Comparison of ENCODE assay signal across 11 mouse cellular contexts in the genomic region with DNA sequence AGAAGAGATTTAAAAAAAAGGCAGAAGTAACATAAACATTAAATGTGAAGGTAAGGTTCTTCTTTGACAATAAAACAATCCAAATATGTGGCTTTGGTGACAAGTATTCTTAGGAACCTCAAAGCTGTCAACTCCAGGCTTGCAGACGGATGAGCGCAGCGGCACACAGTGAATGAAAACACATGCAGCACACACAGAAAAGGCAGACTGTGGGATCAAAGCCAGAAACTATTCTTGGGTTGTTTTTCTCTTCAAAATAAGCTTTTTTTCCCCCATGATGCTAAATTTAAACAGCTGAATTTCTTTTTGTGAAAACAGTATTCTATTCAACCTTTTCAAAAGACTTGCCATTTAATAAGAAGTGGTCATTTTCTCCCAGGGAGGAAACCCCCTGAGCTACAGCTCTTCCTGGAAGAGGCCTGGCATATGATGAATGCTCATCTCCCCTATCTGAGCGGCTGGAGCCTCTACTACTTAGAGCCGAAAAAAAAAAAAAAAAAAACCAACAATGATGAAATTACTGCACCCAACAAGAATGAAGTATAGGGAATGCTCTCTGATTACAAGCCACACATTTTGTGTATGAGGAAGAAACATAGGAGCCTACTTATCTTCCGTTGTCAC.
DNase-seq lines count a peak whose midpoint lies in the region; ATAC-seq and TF ChIP-seq lines count a peak whose summit lies in the region.
"Had no signal": no experiment of that assay in that cellular context is flagged by ENCODE, and none has a peak within 500 bp of the region (broad histone marks: within the 10 kb centered on the region; RNA-seq: fewer than 3 reads in every experiment).

No protein-coding gene starts in this region.

- no peaks in the 10 kb centered on the region for H3K36me3 ChIP-seq in hindbrain, postnatal 0 days (ENCODE audit: insufficient read depth, low read length)
- no peaks in the 10 kb centered on the region for H3K36me3 ChIP-seq in hindbrain, embryonic 10.5 days
- no peaks in the 10 kb centered on the region for H3K36me3 ChIP-seq in midbrain, embryonic 14.5 days (ENCODE audit: control insufficient read depth, insufficient read depth, low read length)
- H3K36me3 ChIP-seq in midbrain, embryonic 16.5 days (ENCODE audit: control insufficient read depth, insufficient read depth, low read length): no peaks in the 10 kb centered on the region
- H3K36me3 ChIP-seq in embryonic facial prominence, embryonic 14.5 days (ENCODE audit: control insufficient read depth, insufficient read depth, low read length): no peaks in the 10 kb centered on the region
- H3K36me3 ChIP-seq: G1E; liver, embryonic 15.5 days had no signal

- H3K9ac ChIP-seq in hindbrain, postnatal 0 days (replicated peaks; ENCODE audit: low read length): no peak overlapping the region
- no peak overlapping the region for H3K9ac ChIP-seq in midbrain, embryonic 14.5 days (replicated peaks; ENCODE audit: low read length)
- no peak overlapping the region for H3K9ac ChIP-seq in midbrain, embryonic 16.5 days (ENCODE audit: low read depth, low read length)
- no peak overlapping the region for H3K9ac ChIP-seq in embryonic facial prominence, embryonic 14.5 days (ENCODE audit: low read depth, low read length)
- H3K9ac ChIP-seq: liver, embryonic 15.5 days had no signal

- WGBS in hindbrain, postnatal 0 days: 39% methylated on average over 6 of the region's 6 CpGs
- WGBS in hindbrain, embryonic 10.5 days: 61% methylated on average over 6 of the region's 6 CpGs
- 63% methylated on average over 6 of the region's 6 CpGs for WGBS in midbrain, embryonic 14.5 days
- 54% methylated on average over 6 of the region's 6 CpGs for WGBS in midbrain, embryonic 16.5 days
- 27% methylated on average over 6 of the region's 6 CpGs for WGBS in embryonic facial prominence, embryonic 14.5 days

- H3K27me3 ChIP-seq in hindbrain, postnatal 0 days (ENCODE audit: insufficient read depth, low read length): no peaks in the 10 kb centered on the region
- no peaks in the 10 kb centered on the region for H3K27me3 ChIP-seq in hindbrain, embryonic 10.5 days (ENCODE audit: insufficient read depth, poor library complexity, severe bottlenecking)
- H3K27me3 ChIP-seq in midbrain, embryonic 14.5 days (ENCODE audit: control insufficient read depth, insufficient read depth, low read length): no peaks in the 10 kb centered on the region
- H3K27me3 ChIP-seq in midbrain, embryonic 16.5 days (ENCODE audit: control insufficient read depth, insufficient read depth, low read depth, low read length): no peaks in the 10 kb centered on the region
- no peaks in the 10 kb centered on the region for H3K27me3 ChIP-seq in embryonic facial prominence, embryonic 14.5 days (replicated peaks; ENCODE audit: control insufficient read depth, insufficient read depth, low read length)
- H3K27me3 ChIP-seq: liver, embryonic 15.5 days had no signal

- no peak overlapping the region for H3K4me2 ChIP-seq in hindbrain, postnatal 0 days (ENCODE audit: low read depth, low read length)
- no peak overlapping the region for H3K4me2 ChIP-seq in midbrain, embryonic 14.5 days (ENCODE audit: low read length)
- no peak overlapping the region for H3K4me2 ChIP-seq in midbrain, embryonic 16.5 days (ENCODE audit: low read length)
- no peak overlapping the region; the same call in 1 of the 2 replicates for H3K4me2 ChIP-seq in embryonic facial prominence, embryonic 14.5 days (ENCODE audit: low read depth, low read length)
- H3K4me2 ChIP-seq: liver, embryonic 15.5 days had no signal

- DNase-seq in hindbrain, postnatal 0 days (ENCODE audit: low spot score): peak; percentile 64
- no peak for DNase-seq in hindbrain, embryonic 10.5 days (ENCODE audit: low spot score)
- peak; percentile 38 for DNase-seq in midbrain, embryonic 14.5 days
- DNase-seq in embryonic facial prominence, embryonic 14.5 days (ENCODE audit: low spot score): peak; percentile 90
- peak; percentile 16 for DNase-seq in layer of hippocampus, adult 9-10 months (ENCODE audit: low spot score)
- DNase-seq in adrenal gland, adult 8-10 months: no peak

- H3K9me3 ChIP-seq in hindbrain, postnatal 0 days (ENCODE audit: low read length): no peaks in the 10 kb centered on the region
- H3K9me3 ChIP-seq in hindbrain, embryonic 10.5 days: no peaks in the 10 kb centered on the region
- no peaks in the 10 kb centered on the region for H3K9me3 ChIP-seq in midbrain, embryonic 14.5 days (ENCODE audit: control insufficient read depth, low read length)
- H3K9me3 ChIP-seq in midbrain, embryonic 16.5 days (replicated peaks; ENCODE audit: control insufficient read depth, low read length, poor library complexity, severe bottlenecking): no peaks in the 10 kb centered on the region
- no peaks in the 10 kb centered on the region for H3K9me3 ChIP-seq in embryonic facial prominence, embryonic 14.5 days (ENCODE audit: control insufficient read depth, low read length)
- H3K9me3 ChIP-seq: G1E; liver, embryonic 15.5 days had no signal

- no peak for TF ChIP-seq CTCF in hindbrain, postnatal 0 days (IDR thresholded peaks at IDR 0.05; ENCODE audit: low read depth)

- no peaks in the 10 kb centered on the region for H3K4me1 ChIP-seq in hindbrain, postnatal 0 days (ENCODE audit: insufficient read depth, low read length)
- no peaks in the 10 kb centered on the region for H3K4me1 ChIP-seq in hindbrain, embryonic 10.5 days (replicated peaks)
- H3K4me1 ChIP-seq in midbrain, embryonic 14.5 days (ENCODE audit: control insufficient read depth, insufficient read depth, low read length): peaks cover 7% of the 10 kb centered on the region; the same call in 1 of the 2 replicates
- H3K4me1 ChIP-seq in midbrain, embryonic 16.5 days (ENCODE audit: control insufficient read depth, insufficient read depth, low read length): peaks cover 7% of the 10 kb centered on the region
- peaks cover 13% of the 10 kb centered on the region; the same call in 1 of the 2 replicates for H3K4me1 ChIP-seq in embryonic facial prominence, embryonic 14.5 days (ENCODE audit: control insufficient read depth, insufficient read depth, low read length)
- H3K4me1 ChIP-seq: liver, embryonic 15.5 days had no signal

- H3K27ac ChIP-seq in hindbrain, postnatal 0 days: no peak overlapping the region
- no peak overlapping the region for H3K27ac ChIP-seq in hindbrain, embryonic 10.5 days
- H3K27ac ChIP-seq in midbrain, embryonic 14.5 days (replicated peaks; ENCODE audit: low read depth, low read length): no peak overlapping the region
- no peak overlapping the region for H3K27ac ChIP-seq in midbrain, embryonic 16.5 days (ENCODE audit: low read length)
- peak overlapping the region; percentile 45 for H3K27ac ChIP-seq in embryonic facial prominence, embryonic 14.5 days (replicated peaks; ENCODE audit: low read depth, low read length)
- H3K27ac ChIP-seq: liver, embryonic 15.5 days had no signal

- ATAC-seq in hindbrain, postnatal 0 days: no peak
- ATAC-seq in midbrain, embryonic 14.5 days (ENCODE audit: low FRiP score, low TSS enrichment): no peak
- ATAC-seq in midbrain, embryonic 16.5 days: no peak
- no peak for ATAC-seq in embryonic facial prominence, embryonic 14.5 days (ENCODE audit: low read depth)
- no peak for ATAC-seq in megakaryocyte, adult 5-6 weeks (ENCODE audit: poor library complexity, severe bottlenecking)
- ATAC-seq: intestine, embryonic 16.5 days had no signal

- H3K4me3 ChIP-seq in hindbrain, postnatal 0 days (ENCODE audit: low read length): no peak overlapping the region
- no peak overlapping the region for H3K4me3 ChIP-seq in hindbrain, embryonic 10.5 days
- no peak overlapping the region for H3K4me3 ChIP-seq in midbrain, embryonic 14.5 days (replicated peaks; ENCODE audit: low read depth, low read length)
- H3K4me3 ChIP-seq in midbrain, embryonic 16.5 days (ENCODE audit: low read depth, low read length): no peak overlapping the region
- no peak overlapping the region for H3K4me3 ChIP-seq in embryonic facial prominence, embryonic 14.5 days (ENCODE audit: low read depth, low read length)
- H3K4me3 ChIP-seq: liver, embryonic 15.5 days had no signal

Comparison
In these comparisons a context has a peak if more than half of its experiments do, and no peak if none do; other contexts are left out.
1. DNase-seq: peak in hindbrain, postnatal 0 days (single experiment), midbrain, embryonic 14.5 days (single experiment), embryonic facial prominence, embryonic 14.5 days (single experiment) and layer of hippocampus, adult 9-10 months (single experiment); none in hindbrain, embryonic 10.5 days (single experiment) and adrenal gland, adult 8-10 months (single experiment).